ENCODE assay signal across 10 mouse cellular contexts in the genomic region with DNA sequence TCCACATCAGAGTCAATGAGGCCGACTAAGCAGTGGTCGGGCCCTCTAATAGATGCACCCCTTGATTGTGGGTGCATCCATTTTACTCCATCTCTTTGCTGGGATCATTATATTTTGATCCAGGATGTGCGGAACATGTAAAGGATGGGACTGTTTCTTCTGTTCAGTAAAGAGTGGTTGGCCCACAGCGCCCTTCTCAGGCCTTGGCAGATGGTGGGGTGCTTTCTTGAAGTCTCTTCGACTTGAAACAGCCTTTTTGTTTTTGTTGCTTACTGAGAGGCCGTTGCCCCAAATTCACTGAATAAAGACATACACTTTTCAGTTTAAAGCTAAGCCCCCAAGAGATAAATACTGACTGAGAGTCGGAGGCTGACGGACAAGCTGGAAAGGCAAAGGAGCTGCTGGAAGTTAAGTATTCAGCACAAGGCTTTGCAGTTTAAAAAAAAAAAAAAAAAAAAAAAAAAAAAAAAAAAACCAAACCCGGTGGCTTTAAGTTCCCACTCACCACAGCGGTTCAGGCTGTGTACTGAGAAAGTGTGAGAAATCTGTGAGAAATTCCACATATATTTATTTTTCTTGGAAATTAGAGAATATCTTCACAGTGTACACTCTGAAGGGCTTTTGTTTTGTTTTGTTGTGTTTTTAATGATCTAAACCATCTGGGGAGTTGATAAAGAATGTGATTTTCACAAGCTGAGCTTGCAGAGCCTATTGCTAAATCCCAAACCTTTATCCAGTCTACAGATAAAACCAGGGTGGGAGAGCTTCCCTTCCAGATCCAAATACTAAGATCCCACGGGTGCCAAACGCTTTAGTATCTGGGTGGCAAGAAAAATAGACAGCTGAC.
DNase-seq lines count a peak whose midpoint lies in the region; ATAC-seq lines count a peak whose summit lies in the region.
"Had no signal": no experiment of that assay in that cellular context is flagged by ENCODE, and none has a peak within 500 bp of the region (broad histone marks: within the 10 kb centered on the region; RNA-seq: fewer than 3 reads in every experiment).

No protein-coding gene starts in this region.

- H3K9me3 ChIP-seq in kidney, embryonic 15.5 days (replicated peaks), result no peaks in the 10 kb centered on the region
- H3K9me3 ChIP-seq in heart, embryonic 12.5 days (replicated peaks), result no peaks in the 10 kb centered on the region
- no peaks in the 10 kb centered on the region for H3K9me3 ChIP-seq in midbrain, embryonic 13.5 days
- H3K9me3 ChIP-seq: liver, embryonic 13.5 days had no signal

- H3K27me3 ChIP-seq in kidney, embryonic 15.5 days, result no peaks in the 10 kb centered on the region
- no peaks in the 10 kb centered on the region for H3K27me3 ChIP-seq in heart, embryonic 12.5 days (replicated peaks)
- no peaks in the 10 kb centered on the region for H3K27me3 ChIP-seq in midbrain, embryonic 13.5 days
- H3K27me3 ChIP-seq: liver, embryonic 13.5 days had no signal

- no peaks in the 10 kb centered on the region for H3K36me3 ChIP-seq in kidney, embryonic 15.5 days
- no peaks in the 10 kb centered on the region for H3K36me3 ChIP-seq in heart, embryonic 12.5 days
- no peaks in the 10 kb centered on the region for H3K36me3 ChIP-seq in midbrain, embryonic 13.5 days
- H3K36me3 ChIP-seq: liver, embryonic 13.5 days had no signal

- no peak for DNase-seq in kidney, postnatal 25 days
- DNase-seq in cerebellum, postnatal 10 days, result peak; percentile 58 to 69
- no peak for DNase-seq in gastrocnemius, postnatal 14 days
- DNase-seq in testis, postnatal 10 days (ENCODE audit: low spot score), result no peak
- DNase-seq: liver, embryonic 13.5 days had no signal

- H3K4me1 ChIP-seq in kidney, embryonic 15.5 days, result peaks cover 8% of the 10 kb centered on the region; the same call in 1 of the 2 replicates
- peaks cover 15% of the 10 kb centered on the region for H3K4me1 ChIP-seq in heart, embryonic 12.5 days (replicated peaks)
- peaks cover 25% of the 10 kb centered on the region for H3K4me1 ChIP-seq in midbrain, embryonic 13.5 days (replicated peaks)
- H3K4me1 ChIP-seq: liver, embryonic 13.5 days had no signal

- 0 out of 2 replicates have a peak overlapping the region, but pooled peaks have one; percentile 7 for H3K27ac ChIP-seq in kidney, embryonic 15.5 days
- peak overlapping the region; percentile 21 for H3K27ac ChIP-seq in heart, embryonic 12.5 days (ENCODE audit: poor library complexity, severe bottlenecking)
- peak overlapping the region; percentile 90 for H3K27ac ChIP-seq in midbrain, embryonic 13.5 days
- H3K27ac ChIP-seq: liver, embryonic 13.5 days had no signal

- intact Hi-C loops in gastrocnemius, postnatal 14 days (cut with DNase I; ENCODE audit: low total_unique reads), result no loop called here

- no peak overlapping the region for H3K9ac ChIP-seq in kidney, embryonic 15.5 days
- no peak overlapping the region for H3K9ac ChIP-seq in heart, embryonic 12.5 days
- H3K9ac ChIP-seq in midbrain, embryonic 13.5 days (replicated peaks), result 0 out of 2 replicates have a peak overlapping the region, but pooled peaks have one; percentile 19
- H3K9ac ChIP-seq: liver, embryonic 13.5 days had no signal

- ATAC-seq in kidney, embryonic 15.5 days (replicated peaks; ENCODE audit: low FRiP score), result no peak
- peak; percentile 55 for ATAC-seq in heart, embryonic 12.5 days (ENCODE audit: insufficient number of reproducible peaks, low FRiP score)
- peak; percentile 40 for ATAC-seq in midbrain, embryonic 13.5 days
- ATAC-seq in erythroblast, adult 5-6 weeks (replicated peaks; ENCODE audit: low FRiP score, poor library complexity, severe bottlenecking), result no peak

- 58% methylated on average over 12 of the region's 12 CpGs for WGBS in kidney, embryonic 15.5 days
- WGBS in heart, embryonic 12.5 days, result 47% methylated on average over 12 of the region's 12 CpGs
- 20% methylated on average over 12 of the region's 12 CpGs for WGBS in midbrain, embryonic 13.5 days

- H3K4me3 ChIP-seq in kidney, embryonic 15.5 days (replicated peaks), result no peak overlapping the region
- H3K4me3 ChIP-seq in heart, embryonic 12.5 days, result no peak overlapping the region
- no peak overlapping the region for H3K4me3 ChIP-seq in midbrain, embryonic 13.5 days (replicated peaks)
- H3K4me3 ChIP-seq: erythroblast, embryonic 14.5 days; liver, embryonic 13.5 days had no signal

- H3K4me2 ChIP-seq in kidney, embryonic 15.5 days, result no peak overlapping the region
- no peak overlapping the region for H3K4me2 ChIP-seq in heart, embryonic 12.5 days
- peak overlapping the region; percentile 34 for H3K4me2 ChIP-seq in midbrain, embryonic 13.5 days (replicated peaks)
- H3K4me2 ChIP-seq: liver, embryonic 13.5 days had no signal

Comparison
In these comparisons a context has a peak if more than half of its experiments do, and no peak if none do; other contexts are left out.
1. ATAC-seq: peak in heart, embryonic 12.5 days (single experiment) and midbrain, embryonic 13.5 days (single experiment); none in kidney, embryonic 15.5 days (single experiment) and erythroblast, adult 5-6 weeks (single experiment).
2. H3K27ac ChIP-seq: peak in every context shown above with its lines; median percentile 90 in midbrain, embryonic 13.5 days; 21 in heart, embryonic 12.5 days; 7 in kidney, embryonic 15.5 days.
3. DNase-seq: peak in cerebellum, postnatal 10 days (2 of 2); none in kidney, postnatal 25 days (0 of 2), gastrocnemius, postnatal 14 days (single experiment) and testis, postnatal 10 days (single experiment).